Mouse (Mus musculus): ENCODE results near the gene Atg2b. TPM values are rescaled to one million over a fixed set of nuclear protein-coding genes. Genes with fewer than 3 reads are reported as not detected.

Gene Atg2b
- total and polyA plus RNA-seq, 3 experiments, result 28.3 to 35.9 TPM; not detected in 1

GRCm38 (mm10) chr12:105584851-105585250 lies 100.2 kb downstream of the Atg2b start (continued):
- TF ChIP-seq UBTF (IDR thresholded peaks at IDR 0.05; ENCODE audit: borderline replicate concordance, insufficient read depth, low read depth, low read length) (no peak), POLR2A (IDR thresholded peaks at IDR 0.05; ENCODE audit: control insufficient read depth in 1 of 2, insufficient read depth in 1 of 2, low read depth in 1 of 2, low read length in 2 of 2, poor library complexity in 1 of 2) (no peak), ETS1 (IDR thresholded peaks at IDR 0.05; ENCODE audit: low read depth, low read length) (no peak), KAT2A (conservative IDR thresholded peaks at IDR 0.05; ENCODE audit: low read depth, low read length) (no peak), MYB (IDR thresholded peaks at IDR 0.05; ENCODE audit: low read depth, low read length) (no peak), USF2 (IDR thresholded peaks at IDR 0.05; ENCODE audit: borderline replicate concordance in 1 of 2, insufficient read depth in 1 of 2, low read depth in 1 of 2, low read length in 2 of 2) (no peak), USF1 (IDR thresholded peaks at IDR 0.05; ENCODE audit: low read depth, low read length) (no peak)

- peaks cover 0 to 3% of the 10 kb centered on the region in 2 experiments; a peak in 2 of 4 replicates for H3K36me3 ChIP-seq (ENCODE audit: control insufficient read depth in 1 of 2, insufficient read depth in 2 of 2, low read length in 2 of 2)
- no peaks in the 10 kb centered on the region for H3K9me3 ChIP-seq (replicated peaks; ENCODE audit: insufficient read depth, low read length)
- H3K79me2 ChIP-seq (ENCODE audit: control insufficient read depth, insufficient read depth, low read length, poor library complexity), result no peaks in the 10 kb centered on the region
- no peak overlapping the region for H3K9ac ChIP-seq (ENCODE audit: control insufficient read depth, low read depth, low read length, poor library complexity, severe bottlenecking)
- H3K27me3 ChIP-seq (ENCODE audit: control insufficient read depth in 1 of 2, insufficient read depth in 2 of 2, low read length in 2 of 2), result no peaks in the 10 kb centered on the region; a peak in 1 of 4 replicates
- no peak overlapping the region for H3K27ac ChIP-seq (ENCODE audit: control insufficient read depth, low read depth, low read length)
- peaks cover 0 to 8% of the 10 kb centered on the region in 2 experiments; a peak in 2 of 4 replicates for H3K4me1 ChIP-seq (ENCODE audit: control insufficient read depth in 1 of 2, insufficient read depth in 2 of 2, low read length in 2 of 2)
- peak; percentile 60 for DNase-seq (ENCODE audit: low read depth, low spot score)
- TF ChIP-seq TCF12 (IDR thresholded peaks at IDR 0.05; ENCODE audit: low read depth, low read length), result no peak
- no peak for TF ChIP-seq MAX (IDR thresholded peaks at IDR 0.05; ENCODE audit: low read length)
- no peak for TF ChIP-seq CHD2 (IDR thresholded peaks at IDR 0.05; ENCODE audit: low read length)
- TF ChIP-seq BHLHE40 (IDR thresholded peaks at IDR 0.05; ENCODE audit: borderline replicate concordance, low read depth, low read length), result no peak
- no peak for TF ChIP-seq JUND (IDR thresholded peaks at IDR 0.05; ENCODE audit: low read depth, low read length)
- no peak for TF ChIP-seq CTCF (IDR thresholded peaks at IDR 0.05 in 2 of 3, conservative IDR thresholded peaks at IDR 0.05 in 1 of 3; ENCODE audit: control insufficient read depth in 1 of 3, insufficient read depth in 1 of 3, low read depth in 2 of 3, low read length in 3 of 3, poor library complexity in 1 of 3, severe bottlenecking in 1 of 3)
- no peak for TF ChIP-seq MEF2A (IDR thresholded peaks at IDR 0.05; ENCODE audit: extremely low read depth, insufficient replicate concordance, low read depth, low read length, poor library complexity, severe bottlenecking)
- no peak for TF ChIP-seq ZKSCAN1 (IDR thresholded peaks at IDR 0.05; ENCODE audit: low read depth, low read length)
- TF ChIP-seq ELF1 (IDR thresholded peaks at IDR 0.05; ENCODE audit: low read depth, low read length), result no peak
- no peak for TF ChIP-seq MAZ (IDR thresholded peaks at IDR 0.05; ENCODE audit: low read depth, low read length)
- TF ChIP-seq ETS1 (IDR thresholded peaks at IDR 0.05; ENCODE audit: low read depth, low read length), result no peak
- no peak for TF ChIP-seq EP300 (IDR thresholded peaks at IDR 0.05; ENCODE audit: low read depth in 1 of 2, low read length in 2 of 2)
- no peak for TF ChIP-seq ZMIZ1 (IDR thresholded peaks at IDR 0.05; ENCODE audit: low read depth, low read length)
- TF ChIP-seq USF1 (IDR thresholded peaks at IDR 0.05; ENCODE audit: low read depth, low read length), result no peak
- TF ChIP-seq TBP (IDR thresholded peaks at IDR 0.05; ENCODE audit: low read depth, low read length), result no peak
- TF ChIP-seq NRF1 (IDR thresholded peaks at IDR 0.05; ENCODE audit: insufficient read depth, low read depth, low read length, poor library complexity, severe bottlenecking), result no peak
- no peak for TF ChIP-seq TAL1 (IDR thresholded peaks at IDR 0.05; ENCODE audit: low read length)
- TF ChIP-seq POLR2AphosphoS5 (IDR thresholded peaks at IDR 0.05; ENCODE audit: borderline replicate concordance, low read depth, low read length), result no peak
- TF ChIP-seq MAFK (IDR thresholded peaks at IDR 0.05; ENCODE audit: borderline replicate concordance, low read depth, low read length), result no peak
- no peak for TF ChIP-seq KAT2A (conservative IDR thresholded peaks at IDR 0.05; ENCODE audit: low read depth, low read length)
- H3K4me3 ChIP-seq (ENCODE audit: control insufficient read depth in 1 of 2, insufficient read depth in 1 of 2, low read depth in 2 of 2, low read length in 2 of 2), result no peak overlapping the region
Measured at GRCm38 (mm10) chr12:105583484-105583883, 101.5 kb downstream of the Atg2b start.

All from MEL (cell line).